Mouse (Mus musculus) spleen, adult 2 months (tissue): Measurements from ENCODE around the gene Pspc1.
"Not testable (repeated sequence)": the region's sequence is repeated elsewhere in the genome, so short reads cannot be mapped to it uniquely, and the experiment has no call there.

Source experiments
- CTCF ChIP-seq: fragments of 200-500 bp; IDR thresholded peaks from 2 replicates; pipeline ENCODE4 v1.5.1; 2011; ENCODE audit warnings: mild to moderate bottlenecking, inconsistent platforms; ENCODE audit not compliant: insufficient read depth, insufficient read length, insufficient replicate concordance; ENCODE audit errors: extremely low read depth
- POLR2A ChIP-seq: fragments of 200-500 bp; IDR thresholded peaks from 2 replicates; pipeline ENCODE4 v1.6.1; 2011; ENCODE audit warnings: low read depth, low read length, inconsistent platforms

GRCm38 (mm10) chr14:56811701-56812339 lies 33.7 kb upstream of the Pspc1 start, which contains the start of gene Zmym5:
- TF ChIP-seq CTCF, POLR2A: not testable (repeated sequence)
